Mouse (Mus musculus): Measurements from ENCODE around the gene Cep68. TPM values are rescaled to one million over a fixed set of nuclear protein-coding genes. Genes with fewer than 3 reads are reported as not detected.

Gene Cep68
- polyA plus RNA-seq, 1 experiment from 2014 or later, result 41.0 TPM

Other genes with a start within 250 kb of the Cep68 start
- gene Actr2, start 136.5 kb downstream of the Cep68 start, polyA plus RNA-seq (2014; fragmentation: Nextera tagmentation; extraction: Ambion mirVana), result 67.5 and 72.6 TPM in 2 replicates
- gene Rab1a, start 48.0 kb downstream of the Cep68 start, polyA plus RNA-seq (2014; fragmentation: Nextera tagmentation; extraction: Ambion mirVana), result 227 and 242 TPM in 2 replicates
- gene Slc1a4, start 83.3 kb upstream of the Cep68 start, polyA plus RNA-seq (2014; fragmentation: Nextera tagmentation; extraction: Ambion mirVana), result 27.3 and 28.3 TPM in 2 replicates